Mouse (Mus musculus): ENCODE results near the gene Oas1c. TPM values are rescaled to one million over a fixed set of nuclear protein-coding genes. Genes with fewer than 3 reads are reported as not detected.

The Oas1c gene
- polyA plus RNA-seq, 1 experiment from 2014 or later: 0.28 TPM

- H3K9me3 ChIP-seq: no peaks in the 10 kb centered on the region
- DNase-seq (ENCODE audit: low spot score): no peak
- 77% methylated on average over 5 of the region's 5 CpGs for WGBS
- no peak overlapping the region for H3K27ac ChIP-seq
- H3K36me3 ChIP-seq: no peaks in the 10 kb centered on the region
- no peak overlapping the region for H3K4me3 ChIP-seq
- no peaks in the 10 kb centered on the region for H3K27me3 ChIP-seq (ENCODE audit: insufficient read depth, poor library complexity, severe bottlenecking)
- peaks cover 26% of the 10 kb centered on the region for H3K4me1 ChIP-seq
These were observed 35.5 kb downstream of the Oas1c start for GRCm38 (mm10) chr5:120776801-120777200.

- Histone ChIP-seq H3K4me1 (peaks cover 26% of the 10 kb centered on the region), H3K4me3 (no peak overlapping the region), H3K9me3 (no peaks in the 10 kb centered on the region), H3K36me3 (no peaks in the 10 kb centered on the region), H3K27ac (peak overlapping the region; percentile 62; the same call in 1 of the 2 replicates), H3K27me3 (ENCODE audit: insufficient read depth, poor library complexity, severe bottlenecking) (no peaks in the 10 kb centered on the region)
- no peak for DNase-seq (ENCODE audit: low spot score)
- 50% methylated on average over 14 of the region's 14 CpGs for WGBS
These were observed 36.9 kb downstream of the Oas1c start for GRCm38 (mm10) chr5:120775287-120775985.

- Histone ChIP-seq H3K4me1 (no peaks in the 10 kb centered on the region), H3K27me3 (ENCODE audit: insufficient read depth, poor library complexity, severe bottlenecking) (no peaks in the 10 kb centered on the region), H3K9me3 (no peaks in the 10 kb centered on the region), H3K4me3 (no peak overlapping the region), H3K36me3 (no peaks in the 10 kb centered on the region), H3K27ac (no peak overlapping the region)
- 51% methylated on average over 3 of the region's 3 CpGs for WGBS
- DNase-seq (ENCODE audit: low spot score): no peak
These were observed 42.9 kb downstream of the Oas1c start for GRCm38 (mm10) chr5:120769396-120769795.

- no peak overlapping the region for H3K4me3 ChIP-seq
- H3K36me3 ChIP-seq: no peaks in the 10 kb centered on the region
- 64% methylated on average over 8 of the region's 8 CpGs for WGBS
- no peak for DNase-seq (ENCODE audit: low spot score)
- H3K27me3 ChIP-seq (ENCODE audit: insufficient read depth, poor library complexity, severe bottlenecking): no peaks in the 10 kb centered on the region
- H3K9me3 ChIP-seq: no peaks in the 10 kb centered on the region
- peaks cover 13% of the 10 kb centered on the region for H3K4me1 ChIP-seq
- no peak overlapping the region for H3K27ac ChIP-seq
These were observed 47.3 kb downstream of the Oas1c start for GRCm38 (mm10) chr5:120765010-120765409.

- H3K9me3 ChIP-seq: no peaks in the 10 kb centered on the region
- peaks cover 13% of the 10 kb centered on the region for H3K4me1 ChIP-seq
- H3K27ac ChIP-seq: no peak overlapping the region
- 14% methylated on average over 6 of the region's 6 CpGs for WGBS
- no peaks in the 10 kb centered on the region for H3K36me3 ChIP-seq
- peaks cover 13% of the 10 kb centered on the region; the same call in 1 of the 2 replicates for H3K27me3 ChIP-seq (ENCODE audit: insufficient read depth, poor library complexity, severe bottlenecking)
- H3K4me3 ChIP-seq: peak overlapping the region; percentile 15; the same call in 1 of the 2 replicates
- DNase-seq (ENCODE audit: low spot score): no peak
These were observed 50.4 kb downstream of the Oas1c start for GRCm38 (mm10) chr5:120761901-120762300.

- WGBS: 82% methylated on average over 4 of the region's 4 CpGs
- H3K4me1 ChIP-seq: no peaks in the 10 kb centered on the region
- no peak overlapping the region for H3K27ac ChIP-seq
- DNase-seq (ENCODE audit: low spot score): no peak
- no peaks in the 10 kb centered on the region for H3K36me3 ChIP-seq
- H3K4me3 ChIP-seq: no peak overlapping the region
- H3K27me3 ChIP-seq (ENCODE audit: insufficient read depth, poor library complexity, severe bottlenecking): peaks cover 20% of the 10 kb centered on the region; the same call in 1 of the 2 replicates
- H3K9me3 ChIP-seq: no peaks in the 10 kb centered on the region
These were observed 58.1 kb downstream of the Oas1c start for GRCm38 (mm10) chr5:120754215-120754614.

- 72% methylated on average over 3 of the region's 3 CpGs for WGBS
- no peaks in the 10 kb centered on the region for H3K4me1 ChIP-seq
- no peak overlapping the region for H3K4me3 ChIP-seq
- no peaks in the 10 kb centered on the region for H3K9me3 ChIP-seq
- no peaks in the 10 kb centered on the region for H3K36me3 ChIP-seq
- peaks cover 18% of the 10 kb centered on the region; the same call in 1 of the 2 replicates for H3K27me3 ChIP-seq (ENCODE audit: insufficient read depth, poor library complexity, severe bottlenecking)
- DNase-seq (ENCODE audit: low spot score): no peak
- H3K27ac ChIP-seq: no peak overlapping the region
These were observed 59.5 kb downstream of the Oas1c start for GRCm38 (mm10) chr5:120752786-120753185.

- DNase-seq (ENCODE audit: low spot score): no peak
- H3K27me3 ChIP-seq (ENCODE audit: insufficient read depth, poor library complexity, severe bottlenecking): peaks cover 11% of the 10 kb centered on the region; the same call in 1 of the 2 replicates
- no peaks in the 10 kb centered on the region for H3K9me3 ChIP-seq
- H3K4me1 ChIP-seq: no peaks in the 10 kb centered on the region
- H3K4me3 ChIP-seq: no peak overlapping the region
- H3K36me3 ChIP-seq: no peaks in the 10 kb centered on the region
- H3K27ac ChIP-seq: no peak overlapping the region
- 73% methylated on average over 3 of the region's 3 CpGs for WGBS
These were observed 61.1 kb downstream of the Oas1c start for GRCm38 (mm10) chr5:120751206-120751605.

Small RNA genes lying within 50 kb of the gene (microRNA-seq; reads per million reads assigned to microRNA genes)
- not detected for gene Gm22907

Other genes starting within 250 kb of the Oas1c start
- 13.0 and 21.7 TPM in 2 replicates for gene Tpcn1, start 223.8 kb downstream of the Oas1c start, polyA plus RNA-seq (2016; fragmentation: Nextera tagmentation; extraction: Ambion mirVana)
- gene Iqcd, start 223.5 kb downstream of the Oas1c start, polyA plus RNA-seq (2016; fragmentation: Nextera tagmentation; extraction: Ambion mirVana): 0.15 and 0.24 TPM in 2 replicates
- gene Rita1, start 199.9 kb downstream of the Oas1c start, polyA plus RNA-seq (2016; fragmentation: Nextera tagmentation; extraction: Ambion mirVana): 11.0 and 11.2 TPM in 2 replicates
- 47.1 and 49.4 TPM in 2 replicates for gene Ddx54, start 199.8 kb downstream of the Oas1c start, polyA plus RNA-seq (2016; fragmentation: Nextera tagmentation; extraction: Ambion mirVana)
- 0.39 TPM in 1 of 2 replicates, not detected in the other for gene Cfap73, start 178.3 kb downstream of the Oas1c start, polyA plus RNA-seq (2016; fragmentation: Nextera tagmentation; extraction: Ambion mirVana)
- 0.16 and 0.60 TPM in 2 replicates for gene Rasal1, start 163.7 kb downstream of the Oas1c start, polyA plus RNA-seq (2016; fragmentation: Nextera tagmentation; extraction: Ambion mirVana)
- 0.28 and 0.41 TPM in 2 replicates for gene Dtx1, start 100.6 kb downstream of the Oas1c start, polyA plus RNA-seq (2016; fragmentation: Nextera tagmentation; extraction: Ambion mirVana)
- gene Oas2, start 62.7 kb downstream of the Oas1c start, polyA plus RNA-seq (2016; fragmentation: Nextera tagmentation; extraction: Ambion mirVana): not detected in 2 replicates
- 0.29 and 0.37 TPM in 2 replicates for gene Oas3, start 34.9 kb downstream of the Oas1c start, polyA plus RNA-seq (2016; fragmentation: Nextera tagmentation; extraction: Ambion mirVana)
- 0.08 TPM in 1 of 2 replicates, not detected in the other for gene Oas1e, start 17.0 kb downstream of the Oas1c start, polyA plus RNA-seq (2016; fragmentation: Nextera tagmentation; extraction: Ambion mirVana)
- not detected in 2 replicates for gene Oas1f, start 34.9 kb upstream of the Oas1c start, polyA plus RNA-seq (2016; fragmentation: Nextera tagmentation; extraction: Ambion mirVana)
- gene Oas1h, start 48.9 kb upstream of the Oas1c start, polyA plus RNA-seq (2016; fragmentation: Nextera tagmentation; extraction: Ambion mirVana): not detected in 2 replicates
- not detected in 2 replicates for gene Oas1g, start 75.1 kb upstream of the Oas1c start, polyA plus RNA-seq (2016; fragmentation: Nextera tagmentation; extraction: Ambion mirVana)
- 0.26 and 0.38 TPM in 2 replicates for gene Oas1a, start 95.0 kb upstream of the Oas1c start, polyA plus RNA-seq (2016; fragmentation: Nextera tagmentation; extraction: Ambion mirVana)
- gene Oas1d, start 102.0 kb upstream of the Oas1c start, polyA plus RNA-seq (2016; fragmentation: Nextera tagmentation; extraction: Ambion mirVana): not detected in 2 replicates
- 0.06 TPM in 1 of 2 replicates, not detected in the other for gene Rph3a, start 197.6 kb upstream of the Oas1c start, polyA plus RNA-seq (2016; fragmentation: Nextera tagmentation; extraction: Ambion mirVana)

Measured in heart, embryonic 10.5 days (tissue).